Mouse (Mus musculus): ENCODE results near the gene Arhgap25.

DNA sequence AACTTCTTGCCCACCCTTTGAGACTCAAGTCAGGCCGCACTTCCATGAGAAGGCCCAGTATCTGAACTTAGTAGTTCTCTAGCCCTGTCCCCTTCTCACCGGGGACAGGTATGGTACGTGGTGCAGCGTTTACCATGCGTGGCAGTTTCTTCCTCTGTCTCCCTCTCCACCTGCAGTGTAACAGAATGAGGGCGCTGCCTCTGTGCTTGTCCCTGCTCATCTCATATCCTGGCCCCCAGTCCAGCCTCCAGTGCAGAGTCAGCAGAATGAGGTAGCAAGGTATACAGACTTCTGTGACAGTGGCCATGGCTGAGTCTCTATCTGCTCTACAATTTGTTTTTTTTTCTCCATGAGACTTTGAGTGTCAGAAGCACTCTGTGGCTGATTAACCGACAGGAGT is 32.4 kb downstream of the Arhgap25 start:
- TF ChIP-seq CTCF (IDR thresholded peaks at IDR 0.05; ENCODE audit: low read depth, low read length) (no peak), POLR2A (IDR thresholded peaks at IDR 0.05; ENCODE audit: extremely low read depth, insufficient read depth, low read length) (no peak)
